Mouse (Mus musculus): ENCODE results near the gene B830017H08Rik. TPM values are rescaled to one million over a fixed set of nuclear protein-coding genes. Genes with fewer than 3 reads are reported as not detected.

B830017H08Rik gene
- polyA plus RNA-seq, 1 experiment = not detected

- Histone ChIP-seq H3K27ac (ENCODE audit: insufficient read depth, low read length) (no peak overlapping the region), H3K27me3 (ENCODE audit: control insufficient read depth, insufficient read depth, low read length) (peaks cover 7% of the 10 kb centered on the region), H3K4me3 (ENCODE audit: extremely low read depth, insufficient read depth, insufficient read length) (no peak overlapping the region), H3K36me3 (ENCODE audit: control insufficient read depth, insufficient read depth, low read length) (no peaks in the 10 kb centered on the region), H3K4me1 (ENCODE audit: control insufficient read depth, insufficient read depth, insufficient read length) (no peaks in the 10 kb centered on the region; the same call in 1 of the 2 replicates)
- no peak for DNase-seq (ENCODE audit: low read depth in 1 of 2, low spot score in 2 of 2)
- TF ChIP-seq POLR2A (IDR thresholded peaks at IDR 0.05; ENCODE audit: low read depth, low read length) = no peak
- no peak for TF ChIP-seq CTCF (IDR thresholded peaks at IDR 0.05; ENCODE audit: extremely low read depth, insufficient read depth, insufficient read length, insufficient replicate concordance)
- 92% methylated on average over 3 of the region's 3 CpGs for WGBS
Measured at GRCm38 (mm10) chr16:17828867-17829266, 4.1 kb upstream of the B830017H08Rik start.

GRCm38 (mm10) chr16:17830385-17831178 is 2.3 kb upstream of the B830017H08Rik start:
- DNase-seq (ENCODE audit: low read depth in 1 of 2, low spot score in 2 of 2) = no peak
- H3K36me3 ChIP-seq (ENCODE audit: control insufficient read depth, insufficient read depth, low read length) = no peaks in the 10 kb centered on the region
- 82% methylated on average over 10 of the region's 10 CpGs for WGBS
- peaks cover 9% of the 10 kb centered on the region for H3K27me3 ChIP-seq (ENCODE audit: control insufficient read depth, insufficient read depth, low read length)
- no peak overlapping the region for H3K4me3 ChIP-seq (ENCODE audit: extremely low read depth, insufficient read depth, insufficient read length)
- no peak for TF ChIP-seq CTCF (IDR thresholded peaks at IDR 0.05; ENCODE audit: extremely low read depth, insufficient read depth, insufficient read length, insufficient replicate concordance)
- no peak for TF ChIP-seq POLR2A (IDR thresholded peaks at IDR 0.05; ENCODE audit: low read depth, low read length)
- H3K27ac ChIP-seq (ENCODE audit: insufficient read depth, low read length) = no peak overlapping the region
- no peaks in the 10 kb centered on the region; the same call in 1 of the 2 replicates for H3K4me1 ChIP-seq (ENCODE audit: control insufficient read depth, insufficient read depth, insufficient read length)

GRCm38 (mm10) chr16:17831781-17832180 is 1.1 kb upstream of the B830017H08Rik start:
- DNase-seq (ENCODE audit: low read depth in 1 of 2, low spot score in 2 of 2) = no peak
- no peak for TF ChIP-seq POLR2A (IDR thresholded peaks at IDR 0.05; ENCODE audit: low read depth, low read length)
- H3K4me3 ChIP-seq (ENCODE audit: extremely low read depth, insufficient read depth, insufficient read length) = no peak overlapping the region
- H3K4me1 ChIP-seq (ENCODE audit: control insufficient read depth, insufficient read depth, insufficient read length) = no peaks in the 10 kb centered on the region; the same call in 1 of the 2 replicates
- 25% methylated on average over 11 of the region's 11 CpGs for WGBS
- no peaks in the 10 kb centered on the region for H3K36me3 ChIP-seq (ENCODE audit: control insufficient read depth, insufficient read depth, low read length)
- peaks cover 9% of the 10 kb centered on the region for H3K27me3 ChIP-seq (ENCODE audit: control insufficient read depth, insufficient read depth, low read length)
- H3K27ac ChIP-seq (ENCODE audit: insufficient read depth, low read length) = no peak overlapping the region

- WGBS = under 1% methylated on average over 34 of the region's 37 CpGs
- no peak overlapping the region; the same call in 1 of the 2 replicates for H3K4me3 ChIP-seq (ENCODE audit: extremely low read depth, insufficient read depth, insufficient read length)
- TF ChIP-seq POLR2A (IDR thresholded peaks at IDR 0.05; ENCODE audit: low read depth, low read length) = no peak
- no peak for TF ChIP-seq CTCF (IDR thresholded peaks at IDR 0.05; ENCODE audit: extremely low read depth, insufficient read depth, insufficient read length, insufficient replicate concordance)
Measured at GRCm38 (mm10) chr16:17833321-17833680, 380 bp downstream of the B830017H08Rik start.

GRCm38 (mm10) chr16:17833681-17834399 is 919 bp downstream of the B830017H08Rik start:
- peaks cover 9% of the 10 kb centered on the region for H3K27me3 ChIP-seq (ENCODE audit: control insufficient read depth, insufficient read depth, low read length)
- no peak for TF ChIP-seq POLR2A (IDR thresholded peaks at IDR 0.05; ENCODE audit: low read depth, low read length)
- no peak for TF ChIP-seq CTCF (IDR thresholded peaks at IDR 0.05; ENCODE audit: extremely low read depth, insufficient read depth, insufficient read length, insufficient replicate concordance)
- no peaks in the 10 kb centered on the region for H3K36me3 ChIP-seq (ENCODE audit: control insufficient read depth, insufficient read depth, low read length)
- DNase-seq (ENCODE audit: low read depth in 1 of 2, low spot score in 2 of 2) = no peak
- 2% methylated on average over 91 of the region's 103 CpGs for WGBS
- H3K4me1 ChIP-seq (ENCODE audit: control insufficient read depth, insufficient read depth, insufficient read length) = no peaks in the 10 kb centered on the region; the same call in 1 of the 2 replicates
- no peak overlapping the region for H3K27ac ChIP-seq (ENCODE audit: insufficient read depth, low read length)
- H3K4me3 ChIP-seq (ENCODE audit: extremely low read depth, insufficient read depth, insufficient read length) = no peak overlapping the region

More at GRCm38 (mm10) chr16:17833321-17833680, 380 bp downstream of the B830017H08Rik start:
- no peak overlapping the region for H3K27ac ChIP-seq (ENCODE audit: insufficient read depth, low read length)
- no peaks in the 10 kb centered on the region; the same call in 1 of the 2 replicates for H3K4me1 ChIP-seq (ENCODE audit: control insufficient read depth, insufficient read depth, insufficient read length)
- no peak for DNase-seq (ENCODE audit: low read depth in 1 of 2, low spot score in 2 of 2)
- no peaks in the 10 kb centered on the region for H3K36me3 ChIP-seq (ENCODE audit: control insufficient read depth, insufficient read depth, low read length)
- peaks cover 9% of the 10 kb centered on the region for H3K27me3 ChIP-seq (ENCODE audit: control insufficient read depth, insufficient read depth, low read length)

- Histone ChIP-seq H3K27ac (ENCODE audit: insufficient read depth, low read length) (no peak overlapping the region), H3K4me1 (ENCODE audit: control insufficient read depth, insufficient read depth, insufficient read length) (no peaks in the 10 kb centered on the region; the same call in 1 of the 2 replicates), H3K4me3 (ENCODE audit: extremely low read depth, insufficient read depth, insufficient read length) (no peak overlapping the region), H3K36me3 (ENCODE audit: control insufficient read depth, insufficient read depth, low read length) (no peaks in the 10 kb centered on the region), H3K27me3 (ENCODE audit: control insufficient read depth, insufficient read depth, low read length) (peaks cover 9% of the 10 kb centered on the region)
- DNase-seq (ENCODE audit: low read depth in 1 of 2, low spot score in 2 of 2) = no peak
- WGBS = 50% methylated on average over 7 of the region's 7 CpGs
- no peak for TF ChIP-seq CTCF (IDR thresholded peaks at IDR 0.05; ENCODE audit: extremely low read depth, insufficient read depth, insufficient read length, insufficient replicate concordance)
- no peak for TF ChIP-seq POLR2A (IDR thresholded peaks at IDR 0.05; ENCODE audit: low read depth, low read length)
Measured at GRCm38 (mm10) chr16:17834543-17834942, 1.6 kb downstream of the B830017H08Rik start.

All from spleen, adult 2 months (tissue).